Mouse (Mus musculus): ENCODE results near the gene Rnf150. TPM values are rescaled to one million over a fixed set of nuclear protein-coding genes. Genes with fewer than 3 reads are reported as not detected.

The Rnf150 gene
- total and polyA plus RNA-seq, 3 experiments = not detected

- TF ChIP-seq MAFK (IDR thresholded peaks at IDR 0.05; ENCODE audit: borderline replicate concordance, low read depth, low read length) (no peak), MAZ (IDR thresholded peaks at IDR 0.05; ENCODE audit: low read depth, low read length) (no peak), TCF12 (IDR thresholded peaks at IDR 0.05; ENCODE audit: low read depth, low read length) (peak; percentile 82; the same call in 1 of the 2 replicates), POLR2AphosphoS5 (IDR thresholded peaks at IDR 0.05; ENCODE audit: borderline replicate concordance, low read depth, low read length) (no peak), NRF1 (IDR thresholded peaks at IDR 0.05; ENCODE audit: insufficient read depth, low read depth, low read length, poor library complexity, severe bottlenecking) (no peak), ZNF384 (IDR thresholded peaks at IDR 0.05; ENCODE audit: low read depth, low read length) (no peak), CHD1 (IDR thresholded peaks at IDR 0.05; ENCODE audit: low read depth, low read length) (no peak), ZC3H11A (IDR thresholded peaks at IDR 0.05; ENCODE audit: low read depth, low read length) (no peak), MXI1 (IDR thresholded peaks at IDR 0.05; ENCODE audit: low read depth, low read length) (no peak)
Observed at GRCm38 (mm10) chr8:82859343-82859620, 3.9 kb upstream of the Rnf150 start (continued).

- Histone ChIP-seq H3K9ac (ENCODE audit: control insufficient read depth, low read depth, low read length, poor library complexity, severe bottlenecking) (no peak overlapping the region), H3K4me3 (ENCODE audit: control insufficient read depth in 1 of 2, insufficient read depth in 1 of 2, low read depth in 2 of 2, low read length in 2 of 2) (no peak overlapping the region), H3K27me3 (ENCODE audit: control insufficient read depth in 1 of 2, insufficient read depth in 2 of 2, low read length in 2 of 2) (no peaks in the 10 kb centered on the region), H3K9me3 (replicated peaks; ENCODE audit: insufficient read depth, low read length) (no peaks in the 10 kb centered on the region), H3K4me1 (ENCODE audit: control insufficient read depth in 1 of 2, insufficient read depth in 2 of 2, low read length in 2 of 2) (peaks cover 3% of the 10 kb centered on the region in 2 experiments), H3K36me3 (ENCODE audit: control insufficient read depth in 1 of 2, insufficient read depth in 2 of 2, low read length in 2 of 2) (peaks cover 0 to 2% of the 10 kb centered on the region in 2 experiments; a peak in 2 of 4 replicates), H3K79me2 (ENCODE audit: control insufficient read depth, insufficient read depth, low read length, poor library complexity) (no peaks in the 10 kb centered on the region), H3K27ac (ENCODE audit: control insufficient read depth, low read depth, low read length) (no peak overlapping the region)
- TF ChIP-seq RAD21 (IDR thresholded peaks at IDR 0.05; ENCODE audit: low read depth, low read length) = no peak
- TF ChIP-seq KAT2A (conservative IDR thresholded peaks at IDR 0.05; ENCODE audit: low read depth, low read length) = no peak
- no peak for TF ChIP-seq ELF1 (IDR thresholded peaks at IDR 0.05; ENCODE audit: low read depth, low read length)
- TF ChIP-seq CTCF (IDR thresholded peaks at IDR 0.05 in 2 of 3, conservative IDR thresholded peaks at IDR 0.05 in 1 of 3; ENCODE audit: control insufficient read depth in 1 of 3, insufficient read depth in 1 of 3, low read depth in 2 of 3, low read length in 3 of 3, poor library complexity in 1 of 3, severe bottlenecking in 1 of 3) = no peak
- no peak for TF ChIP-seq RCOR1 (IDR thresholded peaks at IDR 0.05; ENCODE audit: low read depth, low read length)
- no peak for TF ChIP-seq ETS1 (IDR thresholded peaks at IDR 0.05; ENCODE audit: low read depth, low read length)
- no peak for TF ChIP-seq ZMIZ1 (IDR thresholded peaks at IDR 0.05; ENCODE audit: low read depth, low read length)
- TF ChIP-seq USF2 (IDR thresholded peaks at IDR 0.05; ENCODE audit: borderline replicate concordance in 1 of 2, insufficient read depth in 1 of 2, low read depth in 1 of 2, low read length in 2 of 2) = no peak
- no peak for TF ChIP-seq POLR2A (IDR thresholded peaks at IDR 0.05; ENCODE audit: control insufficient read depth in 1 of 2, insufficient read depth in 1 of 2, low read depth in 1 of 2, low read length in 2 of 2, poor library complexity in 1 of 2)
- TF ChIP-seq SMC3 (IDR thresholded peaks at IDR 0.05; ENCODE audit: low read depth, low read length) = no peak
- TF ChIP-seq BHLHE40 (IDR thresholded peaks at IDR 0.05; ENCODE audit: borderline replicate concordance, low read depth, low read length) = no peak
- TF ChIP-seq MEF2A (IDR thresholded peaks at IDR 0.05; ENCODE audit: extremely low read depth, insufficient replicate concordance, low read depth, low read length, poor library complexity, severe bottlenecking) = no peak
- TF ChIP-seq MAX (IDR thresholded peaks at IDR 0.05; ENCODE audit: low read length) = no peak
- TF ChIP-seq ZKSCAN1 (IDR thresholded peaks at IDR 0.05; ENCODE audit: low read depth, low read length) = no peak
- DNase-seq (ENCODE audit: low read depth, low spot score) = no peak
Observed at GRCm38 (mm10) chr8:82863745-82864520, 777 bp downstream of the Rnf150 start.

Measured in MEL (cell line).